ENCODE assay signal across 10 mouse cellular contexts in the genomic region with DNA sequence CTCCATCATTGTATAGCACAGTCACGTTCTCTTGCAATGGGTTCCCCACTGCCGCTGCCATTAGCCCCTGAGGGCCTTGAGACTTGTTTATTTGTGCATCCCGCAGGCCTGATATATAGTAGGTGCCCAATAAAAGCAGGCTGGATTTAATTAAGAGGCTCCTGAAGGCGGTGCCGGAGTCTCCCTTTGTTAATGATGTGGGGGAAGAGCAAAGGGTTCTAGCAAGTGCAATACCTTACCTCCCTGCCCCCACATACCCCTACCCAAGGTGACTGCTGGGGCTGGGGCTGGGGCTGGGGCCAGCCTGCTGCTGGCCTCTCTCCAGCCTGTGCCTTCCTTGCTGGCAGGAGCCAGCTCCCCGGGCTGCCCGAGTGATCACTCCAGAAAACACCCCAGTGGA. TPM values are rescaled to one million over a fixed set of nuclear protein-coding genes. Genes with fewer than 3 reads are reported as not detected.
DNase-seq lines count a peak whose midpoint lies in the region; ATAC-seq and TF ChIP-seq lines count a peak whose summit lies in the region.
"Had no signal": no experiment of that assay in that cellular context is flagged by ENCODE, and none has a peak within 500 bp of the region (broad histone marks: within the 10 kb centered on the region; RNA-seq: fewer than 3 reads in every experiment).

No protein-coding gene starts in this region.

- no peak for TF ChIP-seq EP300 in heart, postnatal 0 days (IDR thresholded peaks at IDR 0.05; ENCODE audit: low read depth)

- no peak overlapping the region for H3K9ac ChIP-seq in heart, postnatal 0 days (replicated peaks; ENCODE audit: low read depth, low read length)
- peak overlapping the region; percentile 62 for H3K9ac ChIP-seq in hindbrain, embryonic 13.5 days
- H3K9ac ChIP-seq in midbrain, embryonic 15.5 days, result no peak overlapping the region

- H3K4me1 ChIP-seq in heart, postnatal 0 days (ENCODE audit: control insufficient read depth, insufficient read depth), result peaks cover 65% of the 10 kb centered on the region
- H3K4me1 ChIP-seq in forebrain, embryonic 10.5 days, result peaks cover 84% of the 10 kb centered on the region
- peaks cover 91% of the 10 kb centered on the region for H3K4me1 ChIP-seq in hindbrain, embryonic 13.5 days (replicated peaks)
- peaks cover 83% of the 10 kb centered on the region for H3K4me1 ChIP-seq in midbrain, embryonic 15.5 days

- H3K4me3 ChIP-seq in heart, postnatal 0 days (ENCODE audit: low read depth, low read length), result no peak overlapping the region
- H3K4me3 ChIP-seq in forebrain, embryonic 10.5 days, result no peak overlapping the region
- no peak overlapping the region for H3K4me3 ChIP-seq in hindbrain, embryonic 13.5 days
- H3K4me3 ChIP-seq in midbrain, embryonic 15.5 days, result no peak overlapping the region

- H3K9me3 ChIP-seq in heart, postnatal 0 days (replicated peaks; ENCODE audit: control insufficient read depth, low read length), result no peaks in the 10 kb centered on the region
- no peaks in the 10 kb centered on the region for H3K9me3 ChIP-seq in forebrain, embryonic 10.5 days
- no peaks in the 10 kb centered on the region for H3K9me3 ChIP-seq in hindbrain, embryonic 13.5 days
- H3K9me3 ChIP-seq in midbrain, embryonic 15.5 days, result no peaks in the 10 kb centered on the region

- no peak for DNase-seq in heart, postnatal 0 days (ENCODE audit: low spot score)
- DNase-seq in heart, postnatal 14 days, result no peak
- no peak for DNase-seq in forebrain, embryonic 10.5 days (ENCODE audit: extremely low spot score, low spot score)
- DNase-seq in Muller cell, postnatal 12 days (ENCODE audit: inconsistent ontology term), result no peak
- DNase-seq in layer of hippocampus, postnatal 14 days (ENCODE audit: low spot score in 2 of 2), result no peak
- no peak for DNase-seq in gastrocnemius, postnatal 14 days
- DNase-seq: layer of hippocampus, postnatal 36 days had no signal

- ATAC-seq in heart, postnatal 0 days (ENCODE audit: insufficient read depth, low read depth), result no peak
- ATAC-seq in hindbrain, embryonic 13.5 days (ENCODE audit: low FRiP score), result 0 out of 2 replicates have a peak, but pooled peaks have one; percentile 36
- peak; percentile 9; the same call in 1 of the 2 replicates for ATAC-seq in midbrain, embryonic 15.5 days (replicated peaks)

- no peaks in the 10 kb centered on the region for H3K27me3 ChIP-seq in heart, postnatal 0 days (ENCODE audit: control insufficient read depth, insufficient read depth, low read length)
- H3K27me3 ChIP-seq in forebrain, embryonic 10.5 days (ENCODE audit: poor library complexity, severe bottlenecking), result no peaks in the 10 kb centered on the region
- H3K27me3 ChIP-seq in hindbrain, embryonic 13.5 days, result no peaks in the 10 kb centered on the region
- H3K27me3 ChIP-seq in midbrain, embryonic 15.5 days (replicated peaks), result no peaks in the 10 kb centered on the region
- H3K27me3 ChIP-seq: CH12.LX had no signal

- no peak overlapping the region for H3K4me2 ChIP-seq in heart, postnatal 0 days (ENCODE audit: low read depth, low read length)
- H3K4me2 ChIP-seq in hindbrain, embryonic 13.5 days, result peak overlapping the region; percentile 4; the same call in 1 of the 2 replicates
- H3K4me2 ChIP-seq in midbrain, embryonic 15.5 days, result peak overlapping the region; percentile 15; the same call in 1 of the 2 replicates

- WGBS in heart, postnatal 0 days, result 58% methylated on average over 7 of the region's 7 CpGs
- WGBS in forebrain, embryonic 10.5 days, result 38% methylated on average over 7 of the region's 7 CpGs
- 24% methylated on average over 7 of the region's 7 CpGs for WGBS in hindbrain, embryonic 13.5 days
- 26% methylated on average over 7 of the region's 7 CpGs for WGBS in midbrain, embryonic 15.5 days

- H3K36me3 ChIP-seq in heart, postnatal 0 days (replicated peaks; ENCODE audit: control insufficient read depth, insufficient read depth, low read length), result 0 out of 2 replicates have a peak, but pooled peaks cover 6% of the 10 kb centered on the region
- peaks cover 18% of the 10 kb centered on the region for H3K36me3 ChIP-seq in forebrain, embryonic 10.5 days (replicated peaks)
- peaks cover 8% of the 10 kb centered on the region for H3K36me3 ChIP-seq in hindbrain, embryonic 13.5 days
- no peaks in the 10 kb centered on the region for H3K36me3 ChIP-seq in midbrain, embryonic 15.5 days (replicated peaks)

- H3K27ac ChIP-seq in heart, postnatal 0 days (ENCODE audit: low read depth), result peak overlapping the region; percentile 76
- H3K27ac ChIP-seq in forebrain, embryonic 10.5 days, result peak overlapping the region; percentile 65; the same call in 1 of the 2 replicates
- peak overlapping the region; percentile 89 for H3K27ac ChIP-seq in hindbrain, embryonic 13.5 days
- peak overlapping the region; percentile 75 for H3K27ac ChIP-seq in midbrain, embryonic 15.5 days

- intact Hi-C loops in heart, postnatal 14 days (cut with DNase I), result no loop called here
- intact Hi-C loops in gastrocnemius, postnatal 14 days (cut with DNase I; ENCODE audit: low total_unique reads), result no loop called here

- TF ChIP-seq CTCF in heart, postnatal 0 days (IDR thresholded peaks at IDR 0.05; ENCODE audit: low read depth), result no peak

RNA-seq across cellular contexts. Expression of a gene that starts 39.4 kb away (rescaled TPM):
- 41.0 and 47.8 TPM in 2 replicates for total RNA-seq in heart, postnatal 0 days (2014; rRNA removed; ENCODE audit: low replicate concordance)
- polyA plus RNA-seq in heart, postnatal 0 days (2015; fragmentation: Nextera tagmentation; extraction: Ambion mirVana), result 12.4 and 13.8 TPM in 2 replicates
- total RNA-seq in heart, postnatal 14 days (2021), result 10 to 100 TPM; 53.9 to 59.4 TPM
- 38.8 and 42.5 TPM in 2 replicates for polyA plus RNA-seq in forebrain, embryonic 10.5 days (2016; fragmentation: Nextera tagmentation; extraction: Ambion mirVana)
- 58.5 and 65.3 TPM in 2 replicates for polyA plus RNA-seq in hindbrain, embryonic 13.5 days (2015; fragmentation: Nextera tagmentation; extraction: Ambion mirVana)
- polyA plus RNA-seq in midbrain, embryonic 15.5 days (2015; fragmentation: Nextera tagmentation; extraction: Ambion mirVana), result 77.3 and 78.8 TPM in 2 replicates
- 100 to 1,000 TPM; 104 to 105 TPM for total RNA-seq in layer of hippocampus, postnatal 14 days (2021)
- 10 to 100 TPM; 30.3 to 36.0 TPM for total RNA-seq in gastrocnemius, postnatal 14 days (2021)
